Mouse (Mus musculus): Measurements from ENCODE around the gene Ltf.
A peak's percentile ranks its signal among the peaks of the same experiment; 100 is the strongest.

Gene Ltf

GRCm38 (mm10) chr9:111033717-111034116, 14.6 kb downstream of the Ltf start:
- DNase-seq (ENCODE audit: low spot score in 2 of 2), result no peak

- DNase-seq (ENCODE audit: low spot score in 2 of 2), result no peak
Measured at GRCm38 (mm10) chr9:111039966-111040365, 20.9 kb downstream of the Ltf start.

DNA sequence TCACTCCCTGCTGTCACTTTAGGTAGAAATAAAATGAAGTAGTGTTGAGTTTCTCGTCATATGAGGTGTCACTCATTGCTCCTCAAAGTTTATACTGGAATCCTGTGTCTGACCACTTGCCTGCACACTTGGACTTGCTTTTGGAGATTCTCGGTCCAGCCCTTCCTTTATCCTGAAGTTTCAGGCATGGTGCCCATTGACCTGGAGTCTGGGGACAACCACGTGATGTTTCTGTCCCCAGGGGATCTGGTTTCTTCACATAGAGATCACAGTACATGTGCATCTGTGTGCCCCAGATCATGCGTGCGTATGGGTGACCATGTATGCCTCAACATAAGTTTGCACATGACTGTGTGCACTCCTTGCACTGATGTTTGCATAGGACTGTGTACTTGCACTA, 23.2 kb downstream of the Ltf start:
- no peak for DNase-seq (ENCODE audit: low spot score in 2 of 2)

DNA sequence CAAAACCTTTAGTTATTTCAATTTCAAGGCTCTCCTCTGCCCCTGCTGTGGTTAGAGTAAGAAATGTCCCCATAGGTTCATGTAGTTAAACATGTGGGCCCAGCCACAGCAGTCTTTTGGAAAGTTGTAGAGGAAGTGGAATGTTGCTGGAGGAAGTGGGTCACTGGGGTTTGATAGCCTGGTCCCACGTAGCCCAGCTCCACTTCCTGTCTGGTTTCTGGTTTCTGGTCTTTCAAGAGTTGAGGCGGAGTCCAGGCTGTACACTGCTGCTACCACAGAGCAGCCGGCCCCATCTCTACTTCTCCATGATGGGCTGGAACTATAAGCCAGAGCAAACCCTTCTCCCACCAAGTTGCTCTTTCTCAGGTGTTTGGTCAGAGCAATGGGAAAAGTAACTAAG, 27.2 kb downstream of the Ltf start:
- no peak for DNase-seq (ENCODE audit: low spot score in 2 of 2)

- DNase-seq (ENCODE audit: low spot score in 2 of 2), result no peak
Measured at GRCm38 (mm10) chr9:111047266-111047665, 28.2 kb downstream of the Ltf start.

DNA sequence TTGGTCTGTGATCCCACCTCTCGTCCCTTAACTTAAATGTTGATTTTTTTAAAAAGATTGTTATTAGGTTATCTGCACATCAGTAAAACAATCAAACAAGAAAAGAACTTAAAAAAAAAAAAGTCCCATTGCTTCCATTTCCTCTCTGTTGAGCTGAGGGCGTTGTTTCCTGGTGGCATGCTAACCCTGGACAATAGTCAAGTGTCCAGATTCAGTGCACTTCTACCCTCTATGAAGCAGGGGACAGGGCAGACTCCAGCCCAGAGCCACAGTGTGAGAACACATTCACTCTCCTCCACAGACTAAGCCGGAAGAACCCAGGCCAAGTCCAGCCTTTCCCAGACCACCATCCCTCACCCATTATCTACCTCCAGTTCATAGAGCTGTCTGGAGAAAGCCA, 29.4 kb downstream of the Ltf start:
- no peak for DNase-seq (ENCODE audit: low spot score in 2 of 2)

- no peak for DNase-seq (ENCODE audit: low spot score in 2 of 2)
Measured at GRCm38 (mm10) chr9:111054923-111055322, 35.9 kb downstream of the Ltf start.

- no peak for DNase-seq (ENCODE audit: low spot score in 2 of 2)
Measured at GRCm38 (mm10) chr9:111055800-111056518, 36.9 kb downstream of the Ltf start.

- DNase-seq (ENCODE audit: low spot score in 2 of 2), result no peak
Measured at GRCm38 (mm10) chr9:111056519-111056797, 37.4 kb downstream of the Ltf start.

GRCm38 (mm10) chr9:111056798-111057543, 37.9 kb downstream of the Ltf start, which contains the start of gene Ccrl2:
TSS of gene Ccrl2 (minus strand) at chr9:111057519.
- no peak for DNase-seq (ENCODE audit: low spot score in 2 of 2)

GRCm38 (mm10) chr9:111057544-111058370, 38.7 kb downstream of the Ltf start:
- DNase-seq (ENCODE audit: low spot score in 2 of 2), result no peak

DNA sequence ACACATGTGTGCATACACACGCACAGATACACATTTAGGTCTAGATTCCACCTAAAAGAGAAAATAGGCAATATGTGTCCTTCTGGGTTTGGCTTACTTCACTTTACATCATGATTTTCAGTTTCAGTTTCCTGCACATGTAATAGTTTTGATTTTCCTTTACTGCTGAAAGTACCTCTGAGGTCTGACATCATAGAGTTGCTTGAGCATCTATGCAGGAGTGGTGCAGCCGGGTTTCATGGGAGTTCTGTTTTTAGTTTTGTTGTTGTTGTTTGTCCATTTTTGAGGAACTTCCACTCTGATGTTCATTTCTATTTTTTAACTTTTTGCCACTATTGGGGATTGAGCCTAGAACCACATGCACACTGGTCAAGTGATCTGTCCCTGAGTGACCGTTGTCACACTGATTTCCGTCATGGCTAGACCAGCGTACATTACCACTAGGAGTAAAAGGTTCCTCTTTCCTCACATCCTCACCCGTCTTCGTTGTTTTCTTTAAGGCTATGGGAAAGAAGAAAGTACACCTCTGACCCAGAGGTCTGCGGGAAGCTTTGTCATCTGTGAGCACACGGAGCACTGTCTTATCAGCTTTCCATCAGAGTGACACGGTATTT, 40.0 kb downstream of the Ltf start:
- DNase-seq (ENCODE audit: low spot score in 2 of 2), result no peak

- no peak for DNase-seq (ENCODE audit: low spot score in 2 of 2)
Measured at GRCm38 (mm10) chr9:111062840-111063239, 43.8 kb downstream of the Ltf start.

- DNase-seq (ENCODE audit: low spot score in 2 of 2), result no peak
Measured at GRCm38 (mm10) chr9:111067052-111067451, 48.0 kb downstream of the Ltf start.

DNA sequence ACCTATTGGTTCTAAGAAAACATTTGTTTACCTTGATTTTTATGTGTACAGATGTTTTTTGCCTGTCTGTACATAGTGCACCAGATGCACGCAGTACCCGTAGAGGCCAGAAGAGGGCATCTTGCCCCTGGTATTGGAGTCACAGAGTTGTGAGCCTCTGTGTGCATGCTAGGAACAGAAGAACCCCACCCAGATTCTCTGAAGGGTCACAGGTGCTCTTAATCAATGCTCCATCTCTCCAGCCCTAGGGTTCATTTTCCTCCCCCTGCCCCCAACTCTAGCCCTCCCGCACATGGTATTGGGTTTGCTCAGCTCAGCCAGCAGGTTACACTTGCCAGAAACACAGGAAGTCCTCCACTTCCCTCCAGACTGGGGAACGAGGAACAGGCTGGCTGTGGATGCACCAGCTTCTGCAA, 51.5 kb downstream of the Ltf start:
- DNase-seq (ENCODE audit: low spot score in 2 of 2), result no peak

- DNase-seq (ENCODE audit: low spot score in 2 of 2), result peak; percentile 41 to 54
Measured at GRCm38 (mm10) chr9:111072175-111072574, 53.1 kb downstream of the Ltf start.

DNA sequence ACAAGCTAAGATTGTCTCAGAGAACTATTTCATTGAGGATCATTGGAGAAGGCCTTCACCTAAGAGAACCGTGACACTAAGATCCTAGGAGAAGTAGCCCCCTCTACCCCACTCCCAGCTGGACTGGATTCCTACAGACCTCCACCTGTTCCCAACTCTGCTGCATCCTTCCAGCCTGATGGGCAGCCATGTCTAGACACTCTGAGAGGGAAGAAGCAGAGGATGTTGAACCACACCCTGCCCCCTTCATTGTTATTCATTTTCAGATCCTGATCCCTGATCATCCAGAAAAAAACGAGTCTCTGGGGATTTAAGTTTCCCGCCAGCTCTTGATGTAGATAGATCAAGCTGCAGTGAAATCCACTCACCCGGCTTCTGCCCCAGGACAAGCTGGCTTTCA, 53.9 kb downstream of the Ltf start:
- DNase-seq (ENCODE audit: low spot score in 2 of 2), result no peak

- DNase-seq (ENCODE audit: low spot score in 2 of 2), result no peak
Measured at GRCm38 (mm10) chr9:111077745-111078144, 58.7 kb downstream of the Ltf start.

- DNase-seq (ENCODE audit: low spot score in 2 of 2), result no peak
Measured at GRCm38 (mm10) chr9:111080801-111081200, 61.7 kb downstream of the Ltf start.

DNA sequence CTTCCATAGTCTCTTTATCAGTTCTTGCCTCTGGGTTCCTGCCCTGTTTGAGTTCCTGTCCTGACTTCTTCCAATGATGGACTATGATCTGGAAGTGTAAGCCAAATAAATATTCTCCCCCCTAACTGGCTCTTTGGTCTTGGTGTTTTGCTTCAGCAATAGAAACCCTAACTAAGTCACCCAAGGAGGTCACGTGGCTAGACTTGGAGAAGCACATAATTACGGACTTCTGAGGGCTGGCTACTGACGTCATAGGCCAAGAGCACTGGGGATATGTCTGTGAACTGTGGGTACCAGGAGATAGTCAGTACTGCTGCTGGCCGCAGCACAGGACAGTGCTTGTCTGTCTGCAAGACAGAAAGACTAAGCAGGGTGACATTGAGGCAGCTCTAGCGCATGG, 62.7 kb downstream of the Ltf start:
- no peak for DNase-seq (ENCODE audit: low spot score in 2 of 2)

GRCm38 (mm10) chr9:111085329-111085728, 66.3 kb downstream of the Ltf start:
- DNase-seq (ENCODE audit: low spot score in 2 of 2), result no peak

- no peak for DNase-seq (ENCODE audit: low spot score in 2 of 2)
Measured at GRCm38 (mm10) chr9:111086137-111086536, 67.1 kb downstream of the Ltf start.

All from right cerebral cortex, postnatal 10 days (tissue).